Mouse (Mus musculus): Measurements from ENCODE around the gene Slc8a2.

Slc8a2 gene

GRCm38 (mm10) chr7:16129421-16129845, at the start of gene Slc8a2:
Gene Slc8a2, plus strand, starts transcription at chr7:16129826.
- DNase-seq (ENCODE audit: extremely low read depth, insufficient read length, low spot score): no peak

GRCm38 (mm10) chr7:16079947-16080346, 49.7 kb upstream of the Slc8a2 start:
- DNase-seq (ENCODE audit: extremely low read depth, insufficient read length, low spot score): no peak

DNA sequence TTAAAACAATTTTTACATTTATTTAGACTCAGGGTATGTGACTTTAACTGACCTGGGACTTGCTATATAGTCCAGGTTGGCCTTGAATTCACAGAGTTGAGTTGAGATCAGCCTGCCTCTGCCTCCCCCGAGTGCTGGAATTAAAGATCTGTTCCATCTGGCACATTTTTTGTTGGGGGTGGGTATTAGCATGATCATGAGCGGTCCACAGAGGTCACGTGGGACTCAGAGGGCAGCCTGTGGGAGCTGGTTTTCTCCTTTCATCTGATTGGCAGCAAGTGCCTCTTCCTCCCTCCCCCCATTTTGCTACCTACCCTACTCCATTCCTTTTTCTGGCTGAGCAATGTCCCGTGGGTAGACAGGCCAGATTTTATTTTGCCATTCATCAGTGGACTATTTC, 49.0 kb upstream of the Slc8a2 start:
- no peak for DNase-seq (ENCODE audit: extremely low read depth, insufficient read length, low spot score)

GRCm38 (mm10) chr7:16083361-16083760, 46.3 kb upstream of the Slc8a2 start:
- DNase-seq (ENCODE audit: extremely low read depth, insufficient read length, low spot score): no peak

DNA sequence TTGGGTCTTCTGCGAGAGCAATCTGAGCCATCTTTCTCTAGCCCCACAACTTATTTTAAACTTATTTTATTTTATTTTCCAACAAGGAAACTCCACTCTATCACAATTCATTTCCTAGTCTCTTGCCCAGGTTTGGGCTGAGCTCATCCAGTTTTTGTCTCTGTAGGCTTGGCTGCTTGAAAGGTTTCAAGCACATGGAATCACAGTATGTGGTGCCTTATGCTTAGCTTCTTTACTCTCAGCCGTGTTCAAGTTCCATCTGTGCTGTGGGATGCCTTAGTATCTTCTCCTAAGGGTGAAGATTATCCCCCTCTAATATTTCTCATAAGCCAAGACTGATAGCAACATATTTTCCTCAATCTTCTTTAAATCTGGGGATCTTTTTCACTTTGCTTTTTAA, 42.0 kb upstream of the Slc8a2 start:
- no peak for DNase-seq (ENCODE audit: extremely low read depth, insufficient read length, low spot score)

DNA sequence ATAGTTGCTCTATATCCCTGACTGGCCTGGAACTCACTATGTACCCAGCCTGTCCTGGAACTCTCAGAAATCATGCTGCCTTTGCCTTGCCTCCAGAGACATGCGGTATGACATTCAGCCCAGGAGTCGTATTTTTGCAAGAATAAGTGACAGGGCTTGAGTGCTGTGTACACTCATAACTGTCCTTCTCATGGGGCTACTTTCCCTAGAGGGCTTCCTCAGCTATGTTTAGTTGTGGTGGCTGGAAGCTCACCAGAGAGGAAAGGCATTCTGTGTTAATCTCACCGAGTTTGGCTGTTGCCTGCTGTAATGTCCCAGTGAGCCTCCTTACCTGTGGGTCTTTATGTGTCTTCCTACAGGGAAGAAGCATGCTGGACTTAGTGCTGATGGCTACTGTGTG, 35.0 kb upstream of the Slc8a2 start:
- DNase-seq (ENCODE audit: extremely low read depth, insufficient read length, low spot score): no peak

GRCm38 (mm10) chr7:16098021-16099017, 31.3 kb upstream of the Slc8a2 start, which contains the start of gene Napa:
Gene Napa, plus strand, starts transcription at chr7:16098458.
- peak; percentile 100 for DNase-seq (ENCODE audit: extremely low read depth, insufficient read length, low spot score)

DNA sequence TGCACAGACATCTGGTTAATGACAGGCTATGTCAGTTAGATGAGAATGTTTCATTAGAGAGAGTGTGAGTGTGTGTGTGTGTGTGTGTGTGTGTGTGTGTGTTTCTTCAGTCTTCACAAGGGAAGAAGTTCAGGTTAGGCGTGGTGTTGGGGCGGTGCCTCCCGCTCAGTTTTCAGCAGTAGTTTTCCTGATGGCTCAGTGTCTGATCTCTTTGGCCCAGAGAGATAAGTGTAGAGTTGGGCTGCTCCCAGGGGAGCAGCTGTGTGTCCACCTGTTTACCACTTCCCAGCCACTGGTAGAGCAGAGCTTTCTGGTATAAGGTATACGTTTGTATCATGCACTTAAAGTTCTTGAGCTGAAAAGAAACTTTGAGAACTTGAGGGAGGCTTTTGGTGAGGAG, 29.7 kb upstream of the Slc8a2 start:
- DNase-seq (ENCODE audit: extremely low read depth, insufficient read length, low spot score): no peak

- no peak for DNase-seq (ENCODE audit: extremely low read depth, insufficient read length, low spot score)
These were observed 28.5 kb upstream of the Slc8a2 start for GRCm38 (mm10) chr7:16101081-16101480.

- DNase-seq (ENCODE audit: extremely low read depth, insufficient read length, low spot score): no peak
These were observed 27.7 kb upstream of the Slc8a2 start for GRCm38 (mm10) chr7:16101726-16102475.

GRCm38 (mm10) chr7:16102686-16103226, 26.9 kb upstream of the Slc8a2 start:
- no peak for DNase-seq (ENCODE audit: extremely low read depth, insufficient read length, low spot score)

- DNase-seq (ENCODE audit: extremely low read depth, insufficient read length, low spot score): no peak
These were observed 25.9 kb upstream of the Slc8a2 start for GRCm38 (mm10) chr7:16103760-16104159.

- no peak for DNase-seq (ENCODE audit: extremely low read depth, insufficient read length, low spot score)
These were observed 24.8 kb upstream of the Slc8a2 start for GRCm38 (mm10) chr7:16104611-16105388.

DNA sequence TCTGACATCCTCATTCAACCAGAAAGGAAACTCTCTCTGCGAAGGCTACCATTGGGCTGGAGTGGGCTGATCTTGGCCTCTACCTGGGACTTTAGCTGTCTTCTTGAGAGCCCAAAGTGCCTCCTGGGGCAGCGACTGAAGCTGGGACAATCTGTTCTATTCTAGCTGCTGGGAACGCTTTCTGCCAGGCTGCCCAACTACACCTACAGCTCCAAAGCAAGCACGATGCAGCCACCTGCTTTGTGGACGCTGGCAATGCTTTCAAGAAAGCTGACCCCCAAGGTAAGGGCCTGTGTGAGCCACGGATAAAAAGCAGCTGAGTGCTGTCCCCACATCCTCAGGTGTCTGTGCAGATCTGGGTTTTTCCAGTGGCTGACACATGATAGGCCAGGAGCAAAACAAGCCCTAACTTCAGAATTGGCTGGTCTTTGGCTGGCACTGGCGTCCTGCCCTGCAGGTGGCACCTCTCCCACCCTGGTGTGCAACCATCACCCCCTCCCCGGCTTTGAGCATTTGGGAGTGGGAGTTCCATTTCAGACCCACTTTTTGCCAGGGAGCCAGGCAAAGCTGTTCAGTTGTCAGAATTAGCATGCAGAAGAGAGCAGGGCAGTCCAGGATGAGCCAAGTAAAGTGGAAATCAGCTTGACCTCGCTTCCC, 20.6 kb upstream of the Slc8a2 start:
- DNase-seq (ENCODE audit: extremely low read depth, insufficient read length, low spot score): no peak

- no peak for DNase-seq (ENCODE audit: extremely low read depth, insufficient read length, low spot score)
These were observed 19.5 kb upstream of the Slc8a2 start for GRCm38 (mm10) chr7:16110158-16110557.

DNA sequence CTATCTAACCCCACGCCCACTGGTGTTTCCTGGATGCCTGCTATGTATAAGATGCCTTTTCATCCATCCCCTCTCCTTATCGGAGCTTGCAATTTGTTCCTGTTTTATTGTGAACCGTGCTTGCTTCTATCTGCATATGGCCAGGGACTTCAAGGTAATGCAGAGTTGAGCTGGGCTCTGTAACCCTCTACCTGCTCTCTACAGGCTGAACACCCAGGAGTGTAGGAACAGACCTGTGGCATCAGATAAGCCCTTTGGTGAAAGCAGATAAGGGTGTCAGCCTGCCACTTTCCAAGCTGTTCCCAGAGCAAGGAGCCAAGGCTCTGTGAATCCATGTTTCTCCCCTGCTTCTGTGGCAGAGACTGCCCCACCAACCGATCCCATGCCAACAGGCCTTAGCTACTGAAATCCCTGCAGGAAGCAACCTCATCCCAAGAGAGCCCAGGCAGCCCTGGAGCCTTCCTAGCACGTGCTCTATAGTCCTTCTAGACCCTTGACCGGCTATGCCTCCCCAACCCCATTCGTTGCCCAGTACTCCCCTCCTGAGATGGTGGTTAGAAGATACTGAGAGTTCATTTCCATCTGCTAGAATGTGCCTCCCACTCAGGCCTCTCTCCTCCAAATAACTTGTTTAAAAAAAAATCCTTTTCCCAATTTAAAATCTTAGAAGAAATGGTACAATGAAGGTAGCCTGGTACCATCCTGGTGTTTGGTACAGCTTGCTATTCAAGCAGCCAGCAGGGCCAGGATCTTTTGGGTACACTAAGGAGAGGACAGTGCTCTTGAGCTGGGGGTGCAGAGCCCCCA, 18.1 kb upstream of the Slc8a2 start:
- no peak for DNase-seq (ENCODE audit: extremely low read depth, insufficient read length, low spot score)

- no peak for DNase-seq (ENCODE audit: extremely low read depth, insufficient read length, low spot score)
These were observed 13.2 kb upstream of the Slc8a2 start for GRCm38 (mm10) chr7:16116418-16116817.

DNA sequence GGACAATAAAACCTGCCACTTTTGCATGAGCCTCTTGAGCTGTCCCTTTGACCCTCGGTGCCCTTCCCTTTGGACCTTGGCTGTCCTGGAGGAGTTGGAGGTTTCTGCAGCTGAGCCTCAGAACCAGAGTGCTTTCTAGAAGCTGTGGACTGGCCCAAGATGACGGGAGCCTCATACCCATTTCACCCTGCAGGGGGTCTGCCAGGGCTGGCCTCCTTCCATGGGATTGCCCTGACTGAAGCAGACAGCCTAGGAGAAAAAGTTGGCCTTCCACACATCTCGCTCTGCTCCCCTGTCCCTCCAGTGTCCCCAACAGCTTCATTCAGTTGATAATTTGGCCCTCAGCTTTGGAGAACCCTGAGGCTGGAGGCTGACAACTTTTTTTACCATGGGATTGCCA, 12.5 kb upstream of the Slc8a2 start:
- DNase-seq (ENCODE audit: extremely low read depth, insufficient read length, low spot score): no peak

DNA sequence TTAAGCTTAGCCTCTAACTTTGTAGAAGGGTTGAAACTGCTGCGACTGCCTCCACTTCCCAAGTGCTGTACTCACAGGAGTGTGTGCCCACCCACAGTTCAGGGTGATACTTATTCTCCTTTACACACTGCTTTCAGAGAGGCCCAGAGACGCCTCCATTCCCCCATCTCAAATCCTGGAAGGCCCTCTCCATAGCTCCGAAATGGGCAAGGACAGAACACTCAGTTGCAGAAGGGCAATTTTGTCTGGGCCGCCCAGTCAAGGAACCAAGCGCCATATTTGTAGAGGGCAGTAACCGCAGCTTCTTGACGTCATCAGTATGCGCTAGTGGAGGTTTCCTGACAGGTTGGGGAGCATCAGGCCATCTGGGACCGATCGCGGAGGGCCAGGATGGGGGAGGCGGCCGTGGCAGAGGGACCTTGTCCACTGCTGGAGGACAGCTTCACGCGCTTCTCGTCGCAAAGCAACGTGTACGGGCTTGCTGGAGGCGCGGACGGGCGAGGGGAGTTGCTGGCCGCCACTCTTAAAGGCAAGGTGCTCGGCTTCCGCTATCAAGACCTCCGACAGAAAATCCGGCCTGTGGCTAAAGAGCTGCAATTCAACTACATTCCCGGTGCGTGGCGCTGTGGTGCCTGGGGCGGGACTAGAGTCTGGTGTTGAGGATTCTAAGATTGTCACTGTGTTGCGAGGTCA, 9.9 kb upstream of the Slc8a2 start, which contains the start of gene Kptn:
Gene Kptn, plus strand, starts transcription at position 327 of the 693 bp plus-strand sequence.
- DNase-seq (ENCODE audit: extremely low read depth, insufficient read length, low spot score): peak; percentile 90

Data from 3134 (cell line).